Mouse (Mus musculus) MEL (cell line): ENCODE measurements around the gene Slc5a10.

ENCODE experiments used
- CTCF ChIP-seq, 3 experiments: IDR thresholded peaks in 2 of 3; conservative IDR thresholded peaks in 1 of 3; 2 replicates each; pipeline ENCODE4 v1.5.1; 2011 to 2012; ENCODE audit warnings: low read length in 3 of 3, low read depth in 2 of 3, mild to moderate bottlenecking in 2 of 3, improper control_type of control experiment in 1 of 3, inconsistent platforms in 1 of 3, mixed read lengths in 1 of 3, moderate library complexity in 1 of 3; ENCODE audit not compliant: control insufficient read depth in 1 of 3, insufficient read depth in 1 of 3, poor library complexity in 1 of 3, severe bottlenecking in 1 of 3
- ELF1 ChIP-seq: IDR thresholded peaks from 2 replicates; pipeline ENCODE4 v1.6.1; 2014; ENCODE audit warnings: low read depth, mild to moderate bottlenecking, inconsistent platforms, low read length, improper control_type of control experiment, moderate library complexity
- EP300 ChIP-seq, 2 experiments: IDR thresholded peaks; 2 replicates each; pipeline ENCODE4 v1.6.1; 2011; ENCODE audit warnings: improper control_type of control experiment in 2 of 2, low read length in 2 of 2, low read depth in 1 of 2, mild to moderate bottlenecking in 1 of 2
- GATA1 ChIP-seq: IDR thresholded peaks from 2 replicates; pipeline ENCODE4 v1.6.1; 2011; ENCODE audit warnings: low read depth, low read length, improper control_type of control experiment
- MAFK ChIP-seq: IDR thresholded peaks from 2 replicates; pipeline ENCODE4 v1.6.1; 2011; ENCODE audit warnings: low read depth, mild to moderate bottlenecking, low read length, improper control_type of control experiment, borderline replicate concordance
- MAX ChIP-seq: IDR thresholded peaks from 2 replicates; pipeline ENCODE4 v1.6.1; 2011; ENCODE audit warnings: low read length, improper control_type of control experiment
- POLR2A ChIP-seq, 2 experiments: IDR thresholded peaks; 2 replicates each; pipeline ENCODE4 v1.6.1; 2011 to 2012; ENCODE audit warnings: low read length in 2 of 2, mild to moderate bottlenecking in 2 of 2, control low read depth in 1 of 2, improper control_type of control experiment in 1 of 2, low read depth in 1 of 2, moderate library complexity in 1 of 2; ENCODE audit not compliant: control insufficient read depth in 1 of 2, insufficient read depth in 1 of 2, poor library complexity in 1 of 2
- TBP ChIP-seq: IDR thresholded peaks from 2 replicates; pipeline ENCODE4 v1.8.0; 2011; ENCODE audit warnings: low read depth, low read length, improper control_type of control experiment
- TCF12 ChIP-seq: IDR thresholded peaks from 2 replicates; pipeline ENCODE4 v1.6.1; 2014; ENCODE audit warnings: low read depth, mild to moderate bottlenecking, inconsistent platforms, low read length, improper control_type of control experiment, moderate library complexity
- ZKSCAN1 ChIP-seq: IDR thresholded peaks from 2 replicates; pipeline ENCODE4 v1.6.1; 2012; ENCODE audit warnings: low read depth, mild to moderate bottlenecking, inconsistent platforms, low read length, improper control_type of control experiment, moderate library complexity

DNA sequence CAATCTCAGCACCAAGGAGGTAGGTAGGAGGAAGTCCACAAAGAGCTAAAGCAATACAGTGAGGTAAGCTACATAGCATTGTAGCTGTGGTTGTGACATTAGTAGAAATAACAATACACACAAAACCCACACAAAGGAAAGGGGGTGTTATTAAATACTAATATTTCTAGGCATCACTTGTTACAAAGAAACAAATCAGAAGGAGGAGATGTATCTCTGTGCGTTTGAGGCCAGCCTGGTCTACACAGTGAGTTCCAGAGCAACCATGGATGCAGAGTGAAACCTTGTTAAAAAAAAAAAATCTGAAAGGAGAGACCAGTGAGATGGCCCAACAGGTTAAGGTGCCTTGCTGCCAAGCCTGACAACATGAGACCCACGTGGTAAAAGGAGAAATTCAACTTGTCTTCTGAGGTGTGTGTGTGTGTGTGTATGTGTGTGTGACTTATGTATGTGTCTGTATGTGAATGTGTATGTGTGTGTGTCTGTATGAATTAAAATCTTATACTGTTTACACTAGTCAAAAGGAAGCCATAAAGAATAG, 74.1 kb downstream of the Slc5a10 start:
- TF ChIP-seq EP300 (IDR thresholded peaks at IDR 0.05; ENCODE audit: low read depth in 1 of 2, low read length in 2 of 2) (no peak), CTCF (IDR thresholded peaks at IDR 0.05 in 2 of 3, conservative IDR thresholded peaks at IDR 0.05 in 1 of 3; ENCODE audit: control insufficient read depth in 1 of 3, insufficient read depth in 1 of 3, low read depth in 2 of 3, low read length in 3 of 3, poor library complexity in 1 of 3, severe bottlenecking in 1 of 3) (no peak), TCF12 (no peak), GATA1 (no peak), POLR2A (IDR thresholded peaks at IDR 0.05; ENCODE audit: control insufficient read depth in 1 of 2, insufficient read depth in 1 of 2, low read depth in 1 of 2, low read length in 2 of 2, poor library complexity in 1 of 2) (no peak), MAX (no peak), TBP (no peak), ZKSCAN1 (no peak), MAFK (no peak), ELF1 (no peak)
